Mouse (Mus musculus) liver, embryonic 11.5 days (tissue): ENCODE data around the gene A2m. TPM values are rescaled to one million over a fixed set of nuclear protein-coding genes. Genes with fewer than 3 reads are reported as not detected.

Experiments
- ATAC-seq: fragments of 200-750 bp; cut with Nextera tagmentation; replicated peaks from 2 replicates; pipeline ENCODE4 v1.8.0; 2017; ENCODE audit warnings: moderate number of reproducible peaks, mild to moderate bottlenecking, moderate TSS enrichment, moderate library complexity; ENCODE audit not compliant: low FRiP score
- DNase-seq: peaks from one replicate; pipeline ENCODE4 v3.0.0-alpha.2; 2017; ENCODE audit warnings: low spot score
- H3K27ac ChIP-seq: fragments of 300-500 bp; sonication (generic); 2 replicates; pipeline ENCODE4 v1.5.1; 2014; ENCODE audit warnings: mild to moderate bottlenecking, low read depth, low read length, control low read depth
- H3K27me3 ChIP-seq: fragments of 300-500 bp; sonication (generic); replicated peaks from 2 replicates; pipeline ENCODE4 v1.6.1; 2014; ENCODE audit warnings: low read length, mixed read lengths; ENCODE audit not compliant: control insufficient read depth, insufficient read depth
- H3K36me3 ChIP-seq: fragments of 300-500 bp; sonication (generic); 2 replicates; pipeline ENCODE4 v1.6.1; 2014; ENCODE audit warnings: mild to moderate bottlenecking, low read length, moderate library complexity, mixed read lengths; ENCODE audit not compliant: control insufficient read depth, insufficient read depth
- H3K4me1 ChIP-seq: fragments of 300-500 bp; sonication (generic); replicated peaks from 2 replicates; pipeline ENCODE4 v1.6.1; 2014; ENCODE audit warnings: low read length, mixed read lengths; ENCODE audit not compliant: control insufficient read depth, insufficient read depth
- H3K4me2 ChIP-seq: fragments of 300-500 bp; sonication (generic); 2 replicates; pipeline ENCODE4 v1.6.1; 2014; ENCODE audit warnings: mild to moderate bottlenecking, control low read depth, moderate library complexity
- H3K4me3 ChIP-seq: fragments of 300-500 bp; sonication (generic); 2 replicates; pipeline ENCODE4 v1.5.1; 2014; ENCODE audit warnings: low read depth, low read length, control low read depth
- H3K9ac ChIP-seq: fragments of 300-500 bp; sonication (generic); 2 replicates; pipeline ENCODE4 v1.6.1; 2014; ENCODE audit warnings: low read depth, low read length, control low read depth
- H3K9me3 ChIP-seq: fragments of 300-500 bp; sonication (generic); 2 replicates; pipeline ENCODE4 v1.6.1; 2016; ENCODE audit warnings: low read length, inconsistent platforms, mixed read lengths; ENCODE audit not compliant: control insufficient read depth
- WGBS: fragments of 180-500 bp; shearing (Covaris S2); extraction: QIAGEN DNeasy Blood & Tissue Kit; methylation state at CpG from one replicate; pipeline ENCODE4 v1.1.7; 2014; 5-methylcytosine and 5-hydroxymethylcytosine counted together
- polyA plus RNA-seq: library from polyadenylated mRNA; unstranded; fragments of >200 nt; fragmentation: Nextera tagmentation; extraction: Ambion mirVana; gene quantifications from 2 replicates; pipeline ENCODE4 v1.2.1, GENCODE M21; 2014

The A2m gene
- polyA plus RNA-seq: 4.2 and 4.8 TPM in 2 replicates

DNA sequence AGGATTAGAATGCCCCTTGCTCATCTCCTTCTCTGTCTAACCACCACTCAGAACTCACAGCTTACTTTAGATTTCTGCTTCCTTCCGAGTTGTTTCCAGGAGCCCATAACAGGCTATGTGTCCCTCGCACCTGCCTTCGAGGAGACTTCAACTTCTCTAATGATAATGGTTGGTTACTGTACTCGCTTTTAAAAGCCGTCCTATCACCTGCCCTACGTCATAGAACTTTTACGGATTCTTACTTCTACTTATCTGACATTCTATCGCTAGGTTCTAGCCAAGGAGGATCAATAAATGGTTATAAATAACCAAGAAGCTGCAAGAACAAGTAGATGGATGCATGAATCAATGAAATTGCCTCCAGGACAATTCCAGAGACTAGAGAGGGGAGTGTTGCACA is at the start of gene A2m:
A2m (plus strand) TSS at position 301 of the 400 bp plus-strand sequence.
- no peak within 1 kb of the TSS for H3K27ac ChIP-seq
- no peak within 1 kb of the TSS for H3K9ac ChIP-seq
- H3K27me3 ChIP-seq: no peaks in the 10 kb centered on the region
- peak within 1 kb of the TSS; percentile 35 for H3K4me2 ChIP-seq
- WGBS: 77% methylated on average over 8 of the region's 8 CpGs
- H3K4me3 ChIP-seq: 0 out of 2 replicates have a peak within 1 kb of the TSS, but pooled peaks have one; percentile 21
- H3K9me3 ChIP-seq: no peaks in the 10 kb centered on the region
- no peak for ATAC-seq
- H3K36me3 ChIP-seq: no peaks in the 10 kb centered on the region
- DNase-seq: no peak
- no peaks in the 10 kb centered on the region for H3K4me1 ChIP-seq

DNA sequence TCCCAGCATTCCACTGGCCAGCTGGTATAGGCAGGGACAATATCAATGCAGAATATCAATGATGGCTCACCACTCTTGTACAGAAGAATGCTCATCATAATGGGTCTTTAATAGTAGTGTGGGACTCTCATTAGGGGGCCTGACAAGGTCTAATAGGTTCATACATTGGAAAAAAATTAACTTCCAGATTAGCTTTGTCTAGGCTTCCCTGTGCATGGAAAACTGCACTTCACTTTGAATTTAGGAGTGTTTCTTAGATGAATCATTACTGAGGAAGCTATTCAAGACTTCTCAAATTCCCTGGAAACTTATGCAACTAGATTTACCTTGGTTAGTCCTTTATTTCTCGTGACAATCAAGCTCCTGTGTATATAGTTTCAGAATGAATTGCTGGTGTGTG is 45.0 kb upstream of the A2m start:
- ATAC-seq (no peak), DNase-seq (no peak)
- 38% methylated on average over 1 of the region's 1 CpGs for WGBS
- Histone ChIP-seq H3K27me3 (no peaks in the 10 kb centered on the region), H3K27ac (no peak overlapping the region), H3K4me2 (no peak overlapping the region), H3K9me3 (no peaks in the 10 kb centered on the region), H3K36me3 (no peaks in the 10 kb centered on the region), H3K4me3 (no peak overlapping the region), H3K4me1 (no peaks in the 10 kb centered on the region), H3K9ac (no peak overlapping the region)

DNA sequence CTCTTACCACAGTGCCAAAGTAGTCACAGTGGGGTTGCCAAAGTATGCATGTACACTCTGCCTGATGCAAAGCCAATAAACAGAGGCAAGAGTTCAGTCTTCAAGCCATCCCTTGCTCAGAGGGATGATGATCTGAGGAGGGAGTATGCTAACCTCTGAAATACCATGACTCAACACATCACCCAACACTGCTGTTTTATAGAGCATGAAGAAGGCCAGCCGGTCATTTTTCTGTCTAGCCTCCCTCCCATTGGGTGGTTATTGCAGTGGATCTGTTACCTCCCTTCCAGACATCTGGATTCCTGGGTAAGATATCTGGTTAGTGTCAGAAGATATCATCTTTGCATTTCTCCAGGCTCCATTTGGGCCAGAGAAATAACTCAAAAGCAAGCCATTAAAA is 34.2 kb upstream of the A2m start:
- Histone ChIP-seq H3K4me3 (no peak overlapping the region), H3K9me3 (no peaks in the 10 kb centered on the region), H3K27ac (no peak overlapping the region), H3K4me1 (no peaks in the 10 kb centered on the region), H3K36me3 (no peaks in the 10 kb centered on the region), H3K4me2 (no peak overlapping the region), H3K27me3 (no peaks in the 10 kb centered on the region), H3K9ac (no peak overlapping the region)
- 64% methylated on average over 1 of the region's 1 CpGs for WGBS
- DNase-seq (no peak), ATAC-seq (no peak)

DNA sequence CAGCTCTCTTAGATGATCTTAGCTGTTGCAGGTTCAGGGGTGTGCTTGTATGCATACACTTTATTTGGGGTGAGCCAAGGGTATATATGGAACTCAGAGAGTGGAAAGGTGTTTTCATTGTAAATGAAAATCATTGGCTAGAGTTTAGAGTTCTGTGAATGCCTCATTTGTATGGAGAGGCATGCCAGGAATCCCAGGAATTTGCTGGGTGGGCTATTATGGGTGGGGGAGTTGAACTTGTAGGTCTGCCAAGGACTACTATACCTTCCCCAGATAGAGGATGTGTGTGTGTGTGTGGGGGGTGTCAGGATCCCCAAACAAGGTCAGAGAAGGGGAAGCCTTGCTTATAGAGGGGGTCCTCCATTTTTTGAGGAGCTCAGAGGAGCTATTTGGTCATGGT is 27.3 kb upstream of the A2m start:
- no peaks in the 10 kb centered on the region for H3K9me3 ChIP-seq
- no peak for DNase-seq
- no peak overlapping the region for H3K27ac ChIP-seq
- H3K4me1 ChIP-seq: no peaks in the 10 kb centered on the region
- no peak for ATAC-seq
- H3K27me3 ChIP-seq: no peaks in the 10 kb centered on the region
- H3K4me3 ChIP-seq: no peak overlapping the region
- no peak overlapping the region for H3K9ac ChIP-seq
- H3K36me3 ChIP-seq: no peaks in the 10 kb centered on the region
- H3K4me2 ChIP-seq: no peak overlapping the region

DNA sequence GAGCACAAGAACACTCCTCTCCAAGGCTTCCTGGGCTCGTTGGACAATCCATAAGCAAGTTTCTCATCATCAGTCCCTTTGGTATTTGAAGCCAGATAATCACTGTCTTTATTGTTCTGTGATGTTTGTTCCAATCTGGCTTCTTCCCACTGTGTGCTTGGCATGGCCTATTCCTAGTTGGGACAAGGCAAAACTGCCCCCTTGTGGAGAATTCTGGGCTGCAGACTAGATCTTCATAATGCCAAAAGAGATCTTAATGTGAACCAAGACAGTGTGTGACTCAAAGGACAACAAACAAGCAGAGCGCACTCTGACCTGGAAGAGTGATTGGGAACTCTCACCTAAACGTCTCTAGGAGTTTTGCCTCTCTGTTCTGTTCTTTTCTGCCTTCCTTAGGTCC is 23.4 kb upstream of the A2m start:
- H3K4me3 ChIP-seq: no peak overlapping the region
- no peak overlapping the region for H3K9ac ChIP-seq
- ATAC-seq (no peak), DNase-seq (no peak)
- H3K36me3 ChIP-seq: no peaks in the 10 kb centered on the region
- WGBS: 39% methylated on average over 3 of the region's 3 CpGs
- no peaks in the 10 kb centered on the region for H3K9me3 ChIP-seq
- H3K4me2 ChIP-seq: no peak overlapping the region
- H3K27me3 ChIP-seq: no peaks in the 10 kb centered on the region
- H3K27ac ChIP-seq: no peak overlapping the region
- no peaks in the 10 kb centered on the region for H3K4me1 ChIP-seq

DNA sequence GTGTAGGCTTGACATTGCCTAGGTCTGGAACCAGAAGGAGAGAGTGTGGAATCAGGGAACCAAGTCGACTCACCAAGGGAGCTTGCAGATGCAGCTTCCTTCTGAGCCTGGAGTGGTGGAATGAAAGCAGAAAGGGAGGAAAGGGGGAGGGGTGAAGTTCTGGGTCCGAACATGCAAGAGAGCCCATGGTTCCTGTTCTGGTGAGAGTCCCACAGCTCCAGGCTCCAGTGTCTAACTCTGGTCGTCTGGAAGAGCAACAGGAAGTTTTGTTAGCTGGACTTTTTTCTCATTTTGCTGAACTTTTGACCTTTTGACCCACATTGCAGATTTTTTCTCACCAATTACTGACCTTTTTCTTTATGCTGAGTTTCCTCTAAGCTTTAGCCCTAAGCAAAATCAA is 17.7 kb upstream of the A2m start:
- Histone ChIP-seq H3K4me1 (no peaks in the 10 kb centered on the region), H3K27me3 (no peaks in the 10 kb centered on the region), H3K4me2 (no peak overlapping the region), H3K9me3 (no peaks in the 10 kb centered on the region), H3K4me3 (no peak overlapping the region), H3K9ac (no peak overlapping the region), H3K36me3 (no peaks in the 10 kb centered on the region), H3K27ac (no peak overlapping the region)
- no peak for ATAC-seq
- no peak for DNase-seq
- 23% methylated on average over 3 of the region's 3 CpGs for WGBS

DNA sequence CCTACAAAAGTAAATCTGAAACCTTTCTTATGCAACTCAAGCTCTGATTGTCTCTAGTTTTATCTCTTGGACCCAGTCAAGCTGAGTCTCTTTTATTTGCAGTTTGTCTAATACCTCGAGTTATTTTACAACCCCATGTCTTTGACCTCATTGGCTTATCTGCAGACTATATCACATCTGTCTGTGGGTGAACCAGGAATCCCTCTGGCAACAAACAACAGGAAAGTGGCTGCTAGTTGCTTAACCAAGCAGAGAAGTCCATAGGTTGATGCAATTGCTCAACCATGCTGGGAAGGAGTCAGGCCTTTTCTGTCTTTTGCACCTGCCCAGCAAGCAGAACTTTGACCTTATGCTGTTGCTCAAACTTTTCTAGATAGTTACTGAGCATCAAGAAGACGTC is 12.7 kb upstream of the A2m start:
- Histone ChIP-seq H3K27ac (no peak overlapping the region), H3K4me3 (no peak overlapping the region), H3K9me3 (no peaks in the 10 kb centered on the region), H3K27me3 (no peaks in the 10 kb centered on the region), H3K4me1 (no peaks in the 10 kb centered on the region), H3K4me2 (no peak overlapping the region), H3K9ac (no peak overlapping the region), H3K36me3 (no peaks in the 10 kb centered on the region)
- 52% methylated on average over 2 of the region's 2 CpGs for WGBS
- ATAC-seq (peak; percentile 35; the same call in 1 of the 2 replicates), DNase-seq (no peak)

DNA sequence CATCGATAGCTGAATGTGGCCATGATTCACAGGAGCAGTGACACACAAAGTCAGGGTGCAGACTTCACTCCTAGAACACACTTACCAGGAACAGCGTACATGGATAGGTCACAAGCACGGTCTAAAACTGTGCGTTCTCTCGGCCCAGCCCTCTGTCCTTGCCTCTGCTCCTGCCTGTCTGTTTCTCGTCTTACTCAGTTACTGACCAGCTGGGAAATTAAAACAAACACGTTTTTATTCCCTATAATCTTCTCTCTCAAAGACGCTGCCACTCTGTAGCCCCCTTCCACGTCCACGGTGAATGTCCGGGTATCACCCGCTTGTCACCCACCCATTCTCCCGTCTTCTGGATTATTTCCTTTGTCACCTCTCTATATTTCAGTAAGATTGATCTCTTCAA is 656 bp upstream of the A2m start:
- no peak overlapping the region for H3K4me3 ChIP-seq
- H3K27me3 ChIP-seq: no peaks in the 10 kb centered on the region
- ATAC-seq (no peak), DNase-seq (no peak)
- no peak overlapping the region for H3K4me2 ChIP-seq
- no peaks in the 10 kb centered on the region for H3K9me3 ChIP-seq
- 75% methylated on average over 13 of the region's 13 CpGs for WGBS
- no peaks in the 10 kb centered on the region for H3K36me3 ChIP-seq
- no peak overlapping the region for H3K9ac ChIP-seq
- no peaks in the 10 kb centered on the region for H3K4me1 ChIP-seq
- H3K27ac ChIP-seq: no peak overlapping the region

DNA sequence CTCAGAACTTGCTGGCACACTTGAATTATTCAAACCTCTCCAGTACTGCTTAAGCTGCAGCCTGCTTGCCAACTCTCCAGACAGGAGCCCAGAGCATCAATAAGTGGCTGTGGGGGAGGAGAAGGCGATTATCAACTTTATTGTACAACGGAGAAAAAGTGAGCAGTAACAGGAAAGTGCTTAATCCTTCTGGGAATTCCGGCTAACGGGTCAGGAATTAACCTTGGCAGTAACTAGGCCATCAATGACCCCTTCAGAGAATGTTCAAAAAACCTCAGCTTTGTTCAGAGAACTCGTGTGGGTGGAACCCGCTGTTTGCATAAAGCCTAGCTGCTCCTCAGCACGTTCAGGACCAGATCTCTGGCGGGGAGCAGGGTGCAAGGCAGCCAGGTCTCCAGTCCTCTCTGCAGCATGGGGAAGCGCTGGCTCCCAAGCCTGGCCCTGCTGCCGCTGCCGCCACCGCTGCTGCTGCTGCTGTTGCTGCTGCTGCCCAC is 749 bp downstream of the A2m start:
- 0 out of 2 replicates have a peak overlapping the region, but pooled peaks have one; percentile 21 for H3K4me3 ChIP-seq
- H3K9ac ChIP-seq: no peak overlapping the region
- H3K9me3 ChIP-seq: no peaks in the 10 kb centered on the region
- no peaks in the 10 kb centered on the region for H3K4me1 ChIP-seq
- ATAC-seq: no peak
- no peaks in the 10 kb centered on the region for H3K36me3 ChIP-seq
- H3K27me3 ChIP-seq: no peaks in the 10 kb centered on the region
- 11% methylated on average over 12 of the region's 12 CpGs for WGBS
- peak overlapping the region; percentile 35 for H3K4me2 ChIP-seq
- no peak overlapping the region for H3K27ac ChIP-seq
- DNase-seq: peak; percentile 41
